Mouse (Mus musculus): ENCODE measurements around the gene Sowaha.

DNA sequence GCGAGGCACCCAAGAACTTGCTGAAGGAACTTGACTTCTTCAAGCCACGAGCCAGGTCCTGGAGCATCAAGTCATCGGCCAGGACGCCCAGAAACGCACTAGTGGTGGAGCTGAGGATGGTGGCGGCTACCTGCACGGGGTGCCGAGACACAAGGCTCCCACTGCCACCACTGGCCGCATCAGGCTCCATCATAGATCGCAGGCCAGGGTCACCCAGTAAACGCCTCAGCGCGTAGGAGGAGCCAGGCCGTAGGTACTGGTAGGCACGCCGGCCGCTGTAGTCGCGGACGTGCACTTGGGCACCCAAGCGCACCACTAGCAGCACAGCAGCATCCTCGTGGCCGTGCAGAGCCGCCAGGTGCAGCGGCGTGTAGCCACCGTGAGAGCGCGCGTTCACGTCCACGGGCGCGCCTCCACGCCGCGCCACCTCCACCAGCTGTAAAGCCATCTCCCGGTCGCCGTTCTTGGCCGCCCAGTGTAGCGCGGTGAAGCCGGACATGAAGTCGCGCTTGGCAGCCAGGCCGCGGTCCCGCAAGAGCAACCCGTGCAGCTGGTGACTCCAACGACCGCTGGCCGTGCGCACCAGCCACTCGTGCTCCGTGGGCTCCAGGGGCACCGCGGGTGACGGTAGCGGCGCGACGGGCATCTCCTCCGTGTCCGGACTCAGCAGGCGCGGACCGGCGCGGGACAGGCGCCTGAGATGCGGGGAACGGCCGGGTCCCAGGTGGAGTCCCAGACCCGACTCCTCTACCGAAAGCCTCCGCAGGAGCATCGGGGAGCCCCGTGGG lies 1.5 kb downstream of the Sowaha start:
- TF ChIP-seq CTCF (IDR thresholded peaks at IDR 0.05; ENCODE audit: insufficient read depth, low read depth, low read length), result no peak
- no peak for TF ChIP-seq POLR2A (IDR thresholded peaks at IDR 0.05; ENCODE audit: insufficient read depth, low read depth, low read length)
